Mouse (Mus musculus) lung, adult 10 weeks (tissue): ENCODE data around the gene Tubb3. TPM values are rescaled to one million over a fixed set of nuclear protein-coding genes. Genes with fewer than 3 reads are reported as not detected.

Source experiments
- polyA plus RNA-seq: library from polyadenylated mRNA; stranded (reverse); fragments of 350-450 nt; fragmentation: Illumina TruSeq; extraction: RNeasy Lipid Tissue Mini Kit (QIAGEN cat#74804); gene quantifications from one replicate; pipeline ENCODE4 v1.2.3, GENCODE M21; 2014; ENCODE audit warnings: low read depth, low replicate concordance; ENCODE audit not compliant: insufficient read depth

Tubb3 gene
- 0.52 TPM for polyA plus RNA-seq

DNA sequence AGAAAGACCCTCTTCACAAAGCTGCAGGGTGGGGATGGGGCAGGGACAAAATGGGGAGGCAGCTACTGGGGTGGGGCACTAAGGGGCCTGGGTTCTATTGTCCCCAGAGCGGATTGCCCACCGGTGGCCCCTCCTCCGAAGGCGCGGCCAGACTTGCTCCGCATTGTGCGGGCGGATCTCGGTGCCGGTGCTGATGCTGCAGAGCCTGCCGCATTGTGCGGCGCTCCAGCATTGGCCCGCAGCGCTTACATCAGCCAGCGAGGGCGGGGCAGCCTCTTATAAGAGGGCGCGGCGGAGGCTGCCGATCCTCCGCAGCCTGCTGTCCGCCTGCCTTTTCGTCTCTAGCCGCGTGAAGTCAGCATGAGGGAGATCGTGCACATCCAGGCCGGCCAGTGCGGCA is at the start of gene Tubb3:
Tubb3 (plus strand) TSS at position 179 of the 400 bp plus-strand sequence.

GRCm38 (mm10) chr8:123373403-123374238 is 37.6 kb upstream of the Tubb3 start, which contains the start of gene Tcf25:
Gene Tcf25, plus strand, starts transcription at chr8:123373753.

DNA sequence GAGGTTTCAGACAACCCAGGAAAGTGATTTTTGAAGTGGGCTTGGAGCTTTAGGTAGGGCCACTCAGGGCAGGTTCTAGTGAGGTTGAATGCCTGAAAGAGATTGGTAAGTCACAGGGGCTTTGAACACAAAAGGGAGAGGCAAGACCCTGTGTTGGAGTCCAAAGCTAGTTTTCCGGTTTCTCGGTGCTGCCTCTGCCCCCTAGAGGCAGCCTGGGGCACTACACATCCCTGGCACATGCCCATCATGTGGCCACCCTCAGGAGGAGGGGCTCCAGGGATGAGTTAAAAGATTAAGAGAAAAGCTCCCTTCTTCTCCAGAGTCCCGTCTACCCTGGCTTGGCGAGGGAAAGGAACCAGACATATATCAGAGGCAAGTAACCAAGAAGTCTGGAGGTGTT is 4.4 kb upstream of the Tubb3 start, which contains the start of gene Mc1r:
Mc1r (plus strand) TSS at position 322 of the 400 bp plus-strand sequence.

GRCm38 (mm10) chr8:123423441-123423840 is 12.2 kb downstream of the Tubb3 start, which contains the start of gene Def8:
Gene Def8, plus strand, starts transcription at chr8:123423527.

Other genes starting within 250 kb of the Tubb3 start
- 124 TPM for gene Dpep1, start 225.2 kb upstream of the Tubb3 start, polyA plus RNA-seq
- 60.6 TPM for gene Chmp1a, start 198.7 kb upstream of the Tubb3 start, polyA plus RNA-seq
- gene Spata33, start 198.6 kb upstream of the Tubb3 start, polyA plus RNA-seq, result 5.7 TPM
- 35.1 TPM for gene Cdk10, start 186.6 kb upstream of the Tubb3 start, polyA plus RNA-seq
- 1.9 TPM for gene Spata2l, start 175.2 kb upstream of the Tubb3 start, polyA plus RNA-seq
- 7.7 TPM for gene Zfp276, start 157.2 kb upstream of the Tubb3 start, polyA plus RNA-seq
- gene Vps9d1, start 157.1 kb upstream of the Tubb3 start, polyA plus RNA-seq, result 10.6 TPM
- 4.5 TPM for gene Fanca, start 92.8 kb upstream of the Tubb3 start, polyA plus RNA-seq
- 2.9 TPM for gene Spire2, start 78.7 kb upstream of the Tubb3 start, polyA plus RNA-seq
- 94.2 TPM for gene Tcf25, start 37.7 kb upstream of the Tubb3 start, polyA plus RNA-seq
- gene Mc1r, start 4.3 kb upstream of the Tubb3 start, polyA plus RNA-seq, result not detected
- 10.3 TPM for gene Def8, start 12.1 kb downstream of the Tubb3 start, polyA plus RNA-seq
- 13.4 TPM for gene Afg3l1, start 66.5 kb downstream of the Tubb3 start, polyA plus RNA-seq
- 1.0 TPM for gene Dbndd1, start 104.0 kb downstream of the Tubb3 start, polyA plus RNA-seq
- 13.4 TPM for gene Gas8, start 107.4 kb downstream of the Tubb3 start, polyA plus RNA-seq
- 8.0 TPM for gene Rhou, start 242.5 kb downstream of the Tubb3 start, polyA plus RNA-seq